Mouse (Mus musculus): Measurements from ENCODE around the gene Cenpm. TPM values are rescaled to one million over a fixed set of nuclear protein-coding genes. Genes with fewer than 3 reads are reported as not detected.
A peak's percentile ranks its signal among the peaks of the same experiment; 100 is the strongest.

Gene Cenpm
- polyA plus RNA-seq, 1 experiment, result not detected

DNA sequence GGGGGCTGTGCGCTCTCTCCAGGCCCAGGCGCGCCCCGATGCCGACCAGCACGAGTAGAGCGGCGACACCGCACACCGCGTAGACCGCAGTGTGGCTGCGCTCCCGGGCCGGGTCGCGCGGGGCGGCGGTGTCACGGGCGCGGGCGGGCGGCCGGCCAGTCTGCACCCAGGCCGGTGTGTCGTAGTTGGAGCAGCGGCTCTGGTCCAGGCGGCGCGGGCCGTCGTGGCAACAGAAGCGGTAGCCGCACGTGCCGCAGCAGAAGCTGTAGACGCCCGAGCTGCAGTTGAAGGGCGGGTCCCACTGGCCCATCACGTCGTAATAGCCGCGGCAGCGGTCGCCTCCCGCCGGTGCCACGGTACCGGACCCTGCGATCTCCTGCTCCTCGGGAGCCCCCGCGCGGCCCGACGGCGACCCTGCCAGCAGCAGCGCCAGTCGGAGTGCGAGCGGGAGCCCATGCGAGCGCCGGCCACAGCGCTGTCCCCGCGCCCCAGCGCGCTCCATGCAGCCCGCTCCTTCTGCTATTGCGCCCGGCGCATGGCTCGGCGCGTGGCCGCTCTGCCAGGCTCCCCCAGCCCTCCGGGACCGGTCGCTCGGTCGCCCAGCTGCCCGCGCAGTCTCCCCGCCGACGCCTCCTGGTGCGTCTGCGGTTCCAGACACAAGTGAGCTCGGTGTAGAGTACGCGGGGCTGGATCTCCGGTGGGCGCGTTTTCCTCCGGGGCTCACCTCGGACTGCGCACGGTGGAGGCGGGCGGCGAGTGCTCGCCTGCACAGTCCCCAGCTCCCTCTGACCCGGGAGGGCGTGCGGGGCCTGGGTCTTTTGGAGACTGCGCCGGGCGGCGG is 32.4 kb downstream of the Cenpm start:
- Histone ChIP-seq H3K4me1 (ENCODE audit: control insufficient read depth, insufficient read depth, insufficient read length, low read length) (no peaks in the 10 kb centered on the region), H3K4me3 (ENCODE audit: insufficient read depth, low read depth, low read length) (peak overlapping the region; percentile 48), H3K27ac (replicated peaks; ENCODE audit: low read depth, low read length) (no peak overlapping the region)

DNA sequence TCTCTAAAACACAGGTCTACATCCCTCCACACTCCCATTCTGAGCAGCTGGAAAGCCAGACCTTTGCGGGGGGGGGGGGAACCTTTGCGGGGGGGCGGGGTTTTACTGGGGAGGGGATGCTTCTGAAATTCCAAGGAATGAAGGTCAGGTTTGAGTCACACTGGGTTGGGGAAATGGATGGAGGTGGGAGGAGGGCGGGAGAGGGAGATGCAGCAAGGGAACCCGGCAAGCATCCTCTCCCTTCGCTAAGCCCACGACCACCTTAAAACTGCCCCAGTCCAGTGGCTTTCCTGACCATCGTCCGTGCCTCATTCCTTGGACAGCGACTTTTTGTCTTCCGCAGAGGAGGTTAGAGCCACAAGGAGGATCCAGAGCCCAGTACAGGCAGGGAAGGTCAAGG is 33.3 kb downstream of the Cenpm start:
- Histone ChIP-seq H3K4me1 (ENCODE audit: control insufficient read depth, insufficient read depth, insufficient read length, low read length) (no peaks in the 10 kb centered on the region), H3K4me3 (ENCODE audit: insufficient read depth, low read depth, low read length) (0 out of 2 replicates have a peak overlapping the region, but pooled peaks have one; percentile 10), H3K27ac (replicated peaks; ENCODE audit: low read depth, low read length) (no peak overlapping the region)

DNA sequence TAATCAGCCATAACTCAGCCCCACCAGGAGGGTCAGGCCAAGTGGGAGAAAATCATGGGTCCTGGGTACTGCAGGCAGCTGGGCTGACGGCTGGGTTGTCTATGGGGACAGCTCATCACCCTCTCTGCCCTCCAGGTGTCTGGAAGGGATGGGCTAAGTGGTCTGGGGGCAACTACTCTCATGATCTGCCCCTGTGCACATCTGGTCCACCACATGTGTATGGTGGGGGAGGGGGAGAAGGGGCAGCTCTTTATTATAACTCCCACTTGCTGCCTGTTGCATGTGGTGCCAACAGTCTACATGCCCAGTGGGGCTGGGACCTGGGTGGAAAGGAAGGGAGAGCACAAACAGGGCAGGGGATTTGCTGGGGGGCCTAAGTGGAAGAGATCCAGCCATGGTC is 33.7 kb downstream of the Cenpm start:
- H3K4me3 ChIP-seq (ENCODE audit: insufficient read depth, low read depth, low read length), result no peak overlapping the region
- no peak overlapping the region for H3K27ac ChIP-seq (replicated peaks; ENCODE audit: low read depth, low read length)
- no peaks in the 10 kb centered on the region for H3K4me1 ChIP-seq (ENCODE audit: control insufficient read depth, insufficient read depth, insufficient read length, low read length)

DNA sequence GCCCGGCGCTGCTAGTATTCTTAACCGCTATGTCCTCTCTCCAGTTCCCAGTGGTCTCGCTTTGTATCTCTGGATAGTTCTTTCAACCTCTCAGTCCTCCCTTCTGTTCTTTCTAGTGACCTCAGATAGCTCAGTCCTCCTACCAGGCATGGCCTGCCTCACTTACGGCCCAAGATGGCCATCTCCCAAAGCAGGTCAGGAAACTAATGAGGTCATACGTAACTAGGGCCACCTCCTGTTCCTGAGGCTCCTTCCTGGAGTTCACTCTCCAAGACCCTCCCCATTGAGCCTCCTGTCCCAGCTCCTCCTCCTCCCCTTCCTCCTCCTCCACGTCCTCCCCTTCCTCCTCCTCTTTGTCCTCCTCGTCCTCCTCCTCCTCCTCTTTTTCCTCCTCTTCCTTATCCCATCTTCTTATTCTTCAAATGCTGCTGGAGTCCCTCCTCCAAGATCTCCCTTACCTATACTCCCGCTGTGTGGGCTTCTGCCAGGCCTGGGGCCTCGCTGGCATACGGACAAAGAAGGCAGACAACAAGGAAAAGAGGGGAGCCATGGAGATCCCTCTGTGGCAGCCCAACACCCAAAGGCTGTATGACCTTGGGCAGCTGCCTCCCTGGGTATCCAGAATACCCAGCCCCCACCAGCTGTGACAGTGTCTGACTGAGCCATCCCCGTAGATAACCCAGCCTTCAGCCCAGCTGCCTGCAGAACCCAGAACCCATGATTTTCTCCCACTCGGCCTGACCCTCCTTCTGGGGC is 35.1 kb downstream of the Cenpm start:
- no peak overlapping the region for H3K4me3 ChIP-seq (ENCODE audit: insufficient read depth, low read depth, low read length)
- no peak overlapping the region for H3K27ac ChIP-seq (replicated peaks; ENCODE audit: low read depth, low read length)
- H3K4me1 ChIP-seq (ENCODE audit: control insufficient read depth, insufficient read depth, insufficient read length, low read length), result no peaks in the 10 kb centered on the region

DNA sequence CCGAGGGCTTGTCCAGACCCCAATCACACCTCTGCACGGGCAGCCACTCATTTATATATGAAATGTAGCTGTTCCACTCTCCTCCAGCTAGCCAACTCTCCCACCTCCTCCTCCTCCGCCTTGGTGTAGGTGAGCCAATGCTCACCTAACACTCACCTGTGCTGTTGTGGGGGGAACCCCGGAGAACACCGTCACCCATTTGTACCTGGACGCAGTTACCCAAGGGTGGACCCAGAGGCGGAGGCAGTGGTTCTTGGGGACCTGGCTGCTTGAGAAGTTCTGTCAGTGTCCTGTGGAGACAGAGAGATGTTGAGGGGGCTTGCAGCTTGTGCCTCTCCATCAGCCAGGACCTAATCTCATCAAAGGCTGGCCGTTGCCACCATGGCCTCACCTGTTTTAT is 36.2 kb downstream of the Cenpm start:
- Histone ChIP-seq H3K27ac (replicated peaks; ENCODE audit: low read depth, low read length) (no peak overlapping the region), H3K4me3 (ENCODE audit: insufficient read depth, low read depth, low read length) (no peak overlapping the region), H3K4me1 (ENCODE audit: control insufficient read depth, insufficient read depth, insufficient read length, low read length) (no peaks in the 10 kb centered on the region)

GRCm38 (mm10) chr15:82207504-82208219 is 36.9 kb downstream of the Cenpm start:
- Histone ChIP-seq H3K4me3 (ENCODE audit: insufficient read depth, low read depth, low read length) (no peak overlapping the region), H3K4me1 (ENCODE audit: control insufficient read depth, insufficient read depth, insufficient read length, low read length) (no peaks in the 10 kb centered on the region), H3K27ac (replicated peaks; ENCODE audit: low read depth, low read length) (no peak overlapping the region)

DNA sequence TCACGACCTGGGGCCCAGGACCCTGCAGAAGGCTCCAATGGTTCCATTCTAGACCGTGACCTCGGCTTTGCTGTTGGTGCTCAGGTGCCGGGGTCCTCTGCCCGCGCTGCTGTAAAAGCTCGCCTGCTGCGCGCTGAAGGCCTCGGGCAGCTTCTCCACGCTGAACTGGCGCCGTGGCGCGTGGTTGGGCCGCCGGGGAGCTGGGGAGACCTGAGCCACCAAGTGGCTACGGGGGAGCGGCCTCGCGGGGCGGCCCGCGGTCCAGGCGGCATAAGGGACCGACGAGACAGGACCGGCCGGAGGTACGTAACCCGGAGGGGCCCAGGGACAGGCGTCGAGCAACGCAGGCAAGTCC is 37.5 kb downstream of the Cenpm start:
- Histone ChIP-seq H3K4me1 (ENCODE audit: control insufficient read depth, insufficient read depth, insufficient read length, low read length) (no peaks in the 10 kb centered on the region), H3K4me3 (ENCODE audit: insufficient read depth, low read depth, low read length) (no peak overlapping the region), H3K27ac (replicated peaks; ENCODE audit: low read depth, low read length) (no peak overlapping the region)

GRCm38 (mm10) chr15:82206365-82207104 is 38.0 kb downstream of the Cenpm start:
- Histone ChIP-seq H3K4me3 (ENCODE audit: insufficient read depth, low read depth, low read length) (no peak overlapping the region), H3K4me1 (ENCODE audit: control insufficient read depth, insufficient read depth, insufficient read length, low read length) (no peaks in the 10 kb centered on the region), H3K27ac (replicated peaks; ENCODE audit: low read depth, low read length) (no peak overlapping the region)

DNA sequence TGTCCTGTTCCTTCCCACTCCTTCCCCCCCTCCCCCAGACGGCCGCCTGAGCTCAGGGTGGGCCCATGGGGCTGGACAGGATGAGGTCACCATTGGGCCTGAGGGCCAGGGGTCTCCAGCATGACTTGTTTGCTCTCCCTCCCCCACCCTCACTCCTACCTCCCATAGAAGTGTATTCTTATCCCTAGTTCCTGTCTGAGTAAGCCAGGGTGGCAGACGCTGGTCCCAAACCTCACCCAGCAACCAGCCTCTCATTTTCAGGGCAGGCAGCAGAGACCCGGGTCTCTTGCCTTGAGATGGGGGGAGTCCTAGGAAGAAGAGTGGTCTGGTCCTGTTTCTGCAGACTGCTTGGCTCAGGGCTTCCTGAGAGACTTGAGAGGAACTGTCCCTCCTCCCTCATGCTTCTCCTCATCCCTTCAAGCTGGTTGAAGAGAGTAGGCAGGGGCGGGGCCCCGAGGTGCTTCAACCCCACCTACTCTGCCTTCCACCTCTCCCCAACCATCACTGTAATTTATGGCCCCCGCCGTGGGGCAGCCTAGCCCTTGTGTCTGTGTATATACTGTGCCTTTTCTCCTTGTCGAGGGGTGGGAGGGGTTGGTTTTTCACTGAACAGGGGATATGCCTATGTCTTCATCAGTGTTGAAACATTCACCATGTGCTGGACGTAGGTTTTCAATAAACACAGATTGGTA is 39.7 kb downstream of the Cenpm start:
- H3K4me1 ChIP-seq (ENCODE audit: control insufficient read depth, insufficient read depth, insufficient read length, low read length), result no peaks in the 10 kb centered on the region
- no peak overlapping the region for H3K27ac ChIP-seq (replicated peaks; ENCODE audit: low read depth, low read length)
- no peak overlapping the region for H3K4me3 ChIP-seq (ENCODE audit: insufficient read depth, low read depth, low read length)

DNA sequence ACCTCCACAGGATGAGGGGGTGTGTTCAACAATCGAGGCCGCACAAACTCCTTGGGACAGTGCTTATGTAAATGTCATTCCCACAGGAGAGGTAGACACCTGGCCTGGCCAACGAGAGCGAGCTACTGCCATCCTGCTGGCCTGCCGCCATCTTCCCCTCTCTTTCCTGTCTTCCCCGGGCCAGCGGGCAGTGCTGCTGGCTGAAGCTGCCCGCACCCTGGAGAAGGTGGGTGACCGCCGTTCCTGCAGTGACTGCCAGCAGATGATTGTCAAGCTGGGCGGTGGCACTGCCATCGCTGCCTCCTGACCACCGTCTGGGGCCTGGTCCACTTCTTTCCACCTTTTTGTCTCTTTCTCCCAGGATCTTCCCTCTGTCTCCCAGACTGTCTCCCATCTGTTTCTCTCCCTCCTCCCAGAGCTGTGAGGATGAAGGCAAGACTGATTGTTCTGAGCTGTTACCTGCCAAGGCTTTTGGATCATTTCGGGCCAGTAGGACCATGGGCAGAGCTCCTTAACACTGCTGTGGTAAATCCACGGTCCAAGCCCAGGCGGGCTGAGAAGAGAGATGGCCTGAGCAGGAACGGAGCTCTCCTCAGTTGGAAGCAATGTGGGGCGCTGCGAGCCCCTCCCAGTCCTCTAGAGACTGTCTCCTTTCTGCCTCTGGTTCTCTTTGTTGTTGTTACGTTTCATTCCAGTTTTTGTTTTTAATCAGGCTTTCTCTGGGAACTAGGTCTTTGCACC is 40.8 kb downstream of the Cenpm start:
- no peak overlapping the region for H3K27ac ChIP-seq (replicated peaks; ENCODE audit: low read depth, low read length)
- no peak overlapping the region for H3K4me3 ChIP-seq (ENCODE audit: insufficient read depth, low read depth, low read length)
- H3K4me1 ChIP-seq (ENCODE audit: control insufficient read depth, insufficient read depth, insufficient read length, low read length), result no peaks in the 10 kb centered on the region

DNA sequence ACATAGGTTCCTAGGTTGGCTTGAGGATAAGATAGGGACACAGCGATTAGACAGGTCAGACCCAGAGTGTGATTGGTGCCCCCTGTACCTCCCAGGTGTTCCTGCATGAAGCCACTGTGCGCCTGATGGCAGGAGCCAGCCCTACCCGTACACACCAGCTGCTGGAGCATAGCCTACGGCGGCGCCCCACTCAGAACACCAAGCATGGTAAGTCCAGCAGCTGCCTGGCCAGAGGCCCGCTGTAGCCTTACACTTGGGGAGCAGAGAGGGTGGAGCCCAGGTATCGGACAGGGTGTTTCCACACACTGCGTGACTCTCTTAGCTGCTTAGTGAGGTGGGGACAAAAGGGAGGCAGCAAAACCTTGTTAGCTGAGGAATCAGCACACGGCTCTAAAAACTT is 41.5 kb downstream of the Cenpm start:
- Histone ChIP-seq H3K4me3 (ENCODE audit: insufficient read depth, low read depth, low read length) (no peak overlapping the region), H3K27ac (replicated peaks; ENCODE audit: low read depth, low read length) (no peak overlapping the region)

GRCm38 (mm10) chr15:82202086-82202485 is 42.5 kb downstream of the Cenpm start:
- Histone ChIP-seq H3K4me1 (ENCODE audit: control insufficient read depth, insufficient read depth, insufficient read length, low read length) (no peaks in the 10 kb centered on the region), H3K4me3 (ENCODE audit: insufficient read depth, low read depth, low read length) (no peak overlapping the region), H3K27ac (replicated peaks; ENCODE audit: low read depth, low read length) (no peak overlapping the region)

More for the DNA sequence above, 41.5 kb downstream of the Cenpm start:
- no peaks in the 10 kb centered on the region for H3K4me1 ChIP-seq (ENCODE audit: control insufficient read depth, insufficient read depth, insufficient read length, low read length)

DNA sequence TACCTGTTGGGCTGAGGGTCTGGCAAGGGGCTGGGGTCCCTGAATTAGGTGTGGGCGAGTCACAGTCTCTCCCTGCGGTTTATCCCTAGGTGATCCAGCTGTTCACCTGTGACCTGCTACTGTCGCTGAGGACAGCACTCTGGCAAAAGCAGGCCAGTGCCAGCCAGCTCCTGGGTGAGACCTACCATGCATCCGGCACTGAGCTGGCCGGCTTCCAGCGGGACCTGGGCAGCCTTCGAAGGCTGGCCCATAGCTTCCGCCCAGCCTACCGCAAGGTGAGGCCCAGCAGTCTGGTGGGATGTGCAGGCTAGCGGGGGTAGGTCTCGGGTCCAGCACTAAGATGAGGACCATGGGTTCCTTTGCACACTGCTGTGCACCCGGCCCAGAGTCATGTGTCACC is 45.0 kb downstream of the Cenpm start:
- H3K27ac ChIP-seq (replicated peaks; ENCODE audit: low read depth, low read length), result no peak overlapping the region
- no peak overlapping the region for H3K4me3 ChIP-seq (ENCODE audit: insufficient read depth, low read depth, low read length)
- no peaks in the 10 kb centered on the region for H3K4me1 ChIP-seq (ENCODE audit: control insufficient read depth, insufficient read depth, insufficient read length, low read length)

GRCm38 (mm10) chr15:82198342-82198741 is 46.2 kb downstream of the Cenpm start:
- H3K4me1 ChIP-seq (ENCODE audit: control insufficient read depth, insufficient read depth, insufficient read length, low read length), result no peaks in the 10 kb centered on the region
- no peak overlapping the region for H3K27ac ChIP-seq (replicated peaks; ENCODE audit: low read depth, low read length)
- no peak overlapping the region for H3K4me3 ChIP-seq (ENCODE audit: insufficient read depth, low read depth, low read length)

Data from brown adipose tissue, adult 24 weeks (tissue).